Mouse (Mus musculus): ENCODE results near the gene Lfng.

Gene Lfng

DNA sequence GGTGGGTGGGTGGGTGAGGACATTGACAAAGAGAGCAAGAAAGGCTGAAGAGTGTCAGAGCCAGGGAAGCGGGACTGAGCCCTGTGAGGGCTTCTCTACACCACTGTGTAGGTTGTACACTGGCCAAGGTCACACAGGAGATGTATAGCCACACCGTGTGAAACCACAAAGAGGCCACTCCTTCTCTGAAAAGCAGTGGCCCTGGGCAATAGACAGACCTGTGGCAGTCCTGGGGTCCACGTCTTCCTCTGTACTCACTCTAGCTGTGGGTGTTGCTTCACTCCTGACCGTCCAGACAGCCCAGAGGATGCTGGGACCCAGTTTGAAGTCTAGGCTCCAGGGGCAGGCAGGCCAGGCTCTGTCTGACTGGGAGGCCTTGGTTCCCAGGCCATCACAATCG, 12.3 kb upstream of the Lfng start:
- no peak for DNase-seq (ENCODE audit: low read depth)

- DNase-seq (ENCODE audit: low read depth), result no peak
These were observed 10.7 kb upstream of the Lfng start for GRCm38 (mm10) chr5:140596426-140596825.

DNA sequence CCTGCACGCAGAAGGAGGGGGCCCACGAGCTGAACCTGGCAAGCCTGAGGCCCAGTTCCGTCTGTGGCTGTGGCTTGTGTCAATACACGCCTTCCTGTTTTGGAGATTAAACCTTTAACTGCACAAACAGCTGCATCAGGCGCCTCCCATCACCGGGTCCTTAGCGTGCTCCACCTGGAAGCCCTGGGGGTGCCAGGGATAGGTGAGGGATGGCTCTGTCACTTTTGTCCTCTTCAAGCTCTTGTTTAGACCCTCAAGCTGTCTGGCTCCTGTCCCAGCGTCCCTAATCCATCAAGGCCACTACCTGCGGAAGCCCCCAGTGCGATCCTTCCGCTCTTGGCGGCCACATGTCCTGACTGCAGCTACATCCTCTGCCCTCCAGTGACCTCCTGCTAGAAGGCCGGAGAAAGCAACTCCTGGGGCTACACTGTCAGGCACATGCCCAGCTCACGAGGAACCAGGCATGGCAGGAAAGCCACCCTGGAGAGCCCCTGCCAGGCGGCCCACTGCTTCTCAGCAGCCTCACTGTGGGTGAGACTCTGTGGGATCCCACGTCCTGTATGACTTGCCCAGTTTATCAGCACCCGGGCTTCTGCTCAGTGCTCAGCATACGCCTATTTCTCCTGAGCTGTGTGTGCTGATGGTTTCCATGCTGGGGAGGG, 10.1 kb upstream of the Lfng start:
- DNase-seq (ENCODE audit: low read depth), result no peak

DNA sequence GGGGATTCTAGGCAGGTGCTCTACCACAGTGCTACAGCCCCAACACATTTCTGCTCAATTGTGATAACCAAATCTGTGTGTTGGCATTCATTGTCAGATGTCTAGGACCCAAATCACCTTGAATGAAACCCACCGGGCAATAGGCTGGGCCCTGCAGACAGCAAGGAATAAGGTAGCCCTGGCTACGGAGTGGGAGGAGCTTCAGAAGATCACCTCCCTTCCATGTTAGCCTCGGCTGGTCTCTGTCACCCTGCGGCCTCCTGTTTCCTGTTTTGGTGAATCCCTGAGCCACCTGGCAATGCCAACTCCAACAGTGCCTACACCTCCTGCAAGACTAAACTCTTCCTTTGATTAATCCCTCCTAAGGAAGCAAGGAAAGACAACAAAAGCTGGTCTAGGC, 9.3 kb upstream of the Lfng start:
- DNase-seq (ENCODE audit: low read depth), result no peak

- no peak for DNase-seq (ENCODE audit: low read depth)
These were observed 7.2 kb upstream of the Lfng start for GRCm38 (mm10) chr5:140599939-140600338.

- no peak for DNase-seq (ENCODE audit: low read depth)
These were observed 5.4 kb upstream of the Lfng start for GRCm38 (mm10) chr5:140601712-140602111.

- no peak for DNase-seq (ENCODE audit: low read depth)
These were observed 4.6 kb upstream of the Lfng start for GRCm38 (mm10) chr5:140602540-140602939.

DNA sequence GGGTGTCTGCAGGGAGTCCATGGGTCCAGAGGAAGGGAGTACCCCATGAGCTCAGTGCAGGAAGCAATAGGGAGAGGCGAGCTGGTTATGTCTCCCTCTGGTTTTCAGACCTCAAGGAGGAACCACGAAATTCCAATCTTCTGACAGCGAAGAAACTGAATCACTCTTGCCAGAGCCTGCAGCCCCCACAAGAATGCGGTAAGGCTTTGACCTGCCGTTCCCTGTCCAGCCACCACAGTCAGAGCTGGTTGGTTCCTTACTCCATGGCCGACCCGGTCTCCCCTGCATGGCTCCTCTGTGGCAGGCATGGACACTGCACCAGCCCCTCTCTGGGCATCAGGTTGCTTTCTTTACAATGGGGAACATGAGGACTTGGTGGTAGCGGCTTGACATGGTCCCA, 2.7 kb upstream of the Lfng start:
- no peak for DNase-seq (ENCODE audit: low read depth)

- DNase-seq (ENCODE audit: low read depth), result no peak
These were observed 1.9 kb upstream of the Lfng start for GRCm38 (mm10) chr5:140605228-140605627.

DNA sequence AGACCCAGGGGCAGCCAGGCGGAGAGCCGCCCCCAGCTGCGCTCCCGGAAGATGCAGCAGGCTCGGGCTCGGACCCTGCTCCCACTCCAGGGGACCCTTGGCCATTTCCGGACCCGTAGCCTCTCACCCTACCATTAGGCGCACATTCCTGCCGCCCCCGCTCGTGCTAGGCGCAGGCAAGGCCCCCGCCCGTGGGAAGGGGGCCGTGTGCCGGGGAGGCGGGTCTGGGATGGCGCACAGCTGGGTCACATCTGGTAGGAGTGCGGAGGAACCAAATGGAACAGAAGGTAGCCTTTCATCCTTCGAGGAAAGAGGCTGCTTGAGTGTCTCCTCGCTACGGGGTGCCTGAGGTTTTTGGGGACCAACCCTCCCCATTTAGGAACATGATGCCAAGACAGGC, 734 bp upstream of the Lfng start:
- no peak for DNase-seq (ENCODE audit: low read depth)

- DNase-seq (ENCODE audit: low read depth), result no peak
These were observed 915 bp downstream of the Lfng start for GRCm38 (mm10) chr5:140607836-140608633.

- DNase-seq (ENCODE audit: low read depth), result no peak
These were observed 1.5 kb downstream of the Lfng start for GRCm38 (mm10) chr5:140608634-140609015.

DNA sequence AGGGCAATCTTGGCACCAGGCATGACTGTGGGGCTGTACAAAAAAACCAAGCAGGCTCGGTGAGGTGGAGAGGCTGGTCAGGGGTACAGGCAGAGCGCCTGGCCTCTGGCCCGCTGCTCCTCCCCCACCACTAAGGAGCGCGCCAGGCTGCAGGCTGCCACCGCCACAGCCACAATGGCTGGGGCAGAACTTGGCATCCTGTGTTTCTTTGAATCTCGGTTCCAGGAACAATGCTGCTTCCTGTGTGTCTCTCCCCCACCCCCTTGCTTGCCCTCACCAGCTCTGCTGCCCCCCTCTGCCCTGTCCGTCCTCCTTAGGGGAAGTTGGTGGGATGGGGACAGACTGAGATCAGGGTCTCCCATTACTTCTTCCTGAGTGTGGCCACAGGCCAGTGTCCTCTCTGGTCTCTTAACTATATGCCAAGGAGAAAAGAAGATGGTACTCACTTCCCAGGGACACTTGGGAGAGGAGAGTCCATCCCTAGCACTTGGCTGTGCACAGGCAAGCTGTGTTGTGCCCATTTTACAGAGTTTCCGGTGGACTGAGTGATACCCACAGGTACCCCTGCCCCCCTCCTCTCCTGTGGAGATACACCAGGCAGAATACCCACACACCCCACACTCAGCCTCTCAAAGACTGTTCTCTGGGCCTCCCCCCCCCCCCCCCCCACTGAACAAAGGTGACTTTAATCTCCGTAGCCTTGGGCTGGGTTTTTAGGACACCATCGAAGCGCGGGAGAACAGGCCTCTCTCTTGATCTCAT, 2.6 kb downstream of the Lfng start:
- no peak for DNase-seq (ENCODE audit: low read depth)

GRCm38 (mm10) chr5:140610273-140611011, 3.3 kb downstream of the Lfng start:
- DNase-seq (ENCODE audit: low read depth), result no peak

DNA sequence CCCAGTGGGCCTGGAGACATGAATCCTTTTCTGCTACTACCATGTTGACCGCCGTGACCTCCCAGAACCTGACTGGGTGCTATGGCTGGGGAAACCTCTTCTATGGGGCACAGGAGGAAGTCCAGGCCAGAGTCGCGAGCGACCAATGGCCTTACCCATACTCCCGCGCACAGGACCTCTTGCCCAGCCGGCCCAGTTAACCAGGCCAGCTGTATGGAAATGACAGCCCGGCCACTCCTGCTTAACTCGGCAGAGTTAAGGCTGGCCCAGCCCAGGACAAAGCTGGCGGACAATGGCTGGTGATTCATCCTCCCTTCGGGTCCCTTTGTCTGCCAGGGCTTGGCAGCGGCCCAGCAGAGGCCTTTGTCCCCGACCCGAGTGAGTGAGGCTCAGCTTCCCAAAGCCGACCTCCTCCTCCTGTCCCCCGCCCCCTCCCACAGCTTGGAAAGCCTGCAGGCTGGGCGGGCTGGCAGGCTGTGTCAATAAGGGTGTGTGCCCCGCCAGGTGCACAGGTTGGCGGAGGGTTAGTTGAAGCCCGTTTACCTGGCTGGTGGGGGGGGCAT, 4.0 kb downstream of the Lfng start:
- no peak for DNase-seq (ENCODE audit: low read depth)

DNA sequence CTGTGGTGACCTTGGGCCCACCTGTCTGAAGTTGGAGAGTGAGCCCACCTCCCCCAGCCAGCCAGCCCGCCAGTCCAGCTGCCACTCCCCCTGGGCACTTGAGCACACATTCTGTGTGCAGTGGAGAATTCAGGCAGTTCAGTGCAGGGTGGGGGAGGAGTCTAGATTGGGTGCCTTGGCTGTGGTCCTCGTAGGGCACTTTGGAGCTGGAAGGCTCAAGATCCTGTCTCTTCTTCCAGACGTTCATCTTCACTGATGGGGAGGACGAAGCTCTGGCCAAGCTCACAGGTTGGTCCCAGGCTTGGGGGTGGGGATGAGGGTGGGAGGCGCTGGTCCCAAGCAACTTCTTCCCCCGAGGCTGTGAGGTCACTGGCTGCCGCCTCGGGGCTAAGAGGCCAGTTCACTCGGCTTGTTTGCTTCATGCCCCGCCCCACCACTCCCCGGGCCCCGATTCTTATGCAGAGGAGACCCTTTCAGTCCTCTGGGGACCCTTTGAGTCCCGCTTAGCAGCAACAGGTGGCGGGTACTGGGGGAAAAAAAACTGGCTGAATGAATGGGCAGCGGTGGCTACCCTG, 4.6 kb downstream of the Lfng start:
- DNase-seq (ENCODE audit: low read depth), result no peak

DNA sequence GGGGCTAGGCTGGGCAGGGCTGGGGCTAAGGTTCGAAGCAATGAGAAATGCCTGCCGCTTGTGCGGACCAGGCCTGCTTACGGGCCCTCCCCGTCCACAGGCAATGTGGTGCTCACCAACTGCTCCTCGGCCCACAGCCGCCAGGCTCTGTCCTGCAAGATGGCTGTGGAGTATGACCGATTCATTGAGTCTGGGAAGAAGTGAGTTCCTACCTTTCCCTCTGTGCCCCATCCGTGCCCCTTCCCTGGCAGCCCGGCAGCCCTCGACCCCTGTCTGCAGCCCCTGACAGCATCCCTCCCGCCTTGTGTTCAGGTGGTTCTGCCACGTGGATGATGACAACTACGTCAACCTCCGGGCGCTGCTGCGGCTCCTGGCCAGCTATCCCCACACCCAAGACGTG, 5.1 kb downstream of the Lfng start:
- no peak for DNase-seq (ENCODE audit: low read depth)

DNA sequence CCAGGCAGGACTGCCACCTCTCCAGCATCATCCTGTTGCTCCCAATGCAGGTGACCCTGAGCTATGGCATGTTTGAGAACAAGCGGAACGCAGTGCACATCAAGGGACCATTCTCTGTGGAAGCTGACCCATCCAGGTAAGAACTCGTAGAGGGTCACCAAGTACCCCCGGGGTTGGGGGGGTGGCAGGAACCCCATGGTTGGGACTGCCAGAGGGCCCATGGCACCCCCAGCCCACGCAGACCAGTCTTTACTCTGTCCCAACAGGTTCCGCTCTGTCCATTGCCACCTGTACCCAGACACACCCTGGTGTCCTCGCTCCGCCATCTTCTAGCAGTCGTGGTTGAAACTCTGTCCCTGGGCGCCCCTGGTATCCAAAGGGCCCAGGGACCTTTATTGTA, 7.0 kb downstream of the Lfng start:
- DNase-seq (ENCODE audit: low read depth), result no peak

GRCm38 (mm10) chr5:140614837-140615236, 7.7 kb downstream of the Lfng start:
- no peak for DNase-seq (ENCODE audit: low read depth)

- DNase-seq (ENCODE audit: low read depth), result no peak
These were observed 8.4 kb downstream of the Lfng start for GRCm38 (mm10) chr5:140615321-140616109.

GRCm38 (mm10) chr5:140616110-140616503, 9.0 kb downstream of the Lfng start:
- no peak for DNase-seq (ENCODE audit: low read depth)
